Mouse (Mus musculus): ENCODE data around the gene Gm14401. TPM values are rescaled to one million over a fixed set of nuclear protein-coding genes. Genes with fewer than 3 reads are reported as not detected.
"Not testable (repeated sequence)": the region's sequence is repeated elsewhere in the genome, so short reads cannot be mapped to it uniquely, and the experiment has no call there.

The Gm14401 gene
- not detected in 2 replicates for polyA plus RNA-seq (2015; fragmentation: Nextera tagmentation; extraction: Ambion mirVana)

GRCm38 (mm10) chr2:177073432-177074423 is at the start of gene Gm14401:
TSS of gene Gm14401 (plus strand) at chr2:177074320.
- WGBS, result 71% methylated on average over 7 of the region's 7 CpGs
- ATAC-seq, result not testable (repeated sequence)

DNA sequence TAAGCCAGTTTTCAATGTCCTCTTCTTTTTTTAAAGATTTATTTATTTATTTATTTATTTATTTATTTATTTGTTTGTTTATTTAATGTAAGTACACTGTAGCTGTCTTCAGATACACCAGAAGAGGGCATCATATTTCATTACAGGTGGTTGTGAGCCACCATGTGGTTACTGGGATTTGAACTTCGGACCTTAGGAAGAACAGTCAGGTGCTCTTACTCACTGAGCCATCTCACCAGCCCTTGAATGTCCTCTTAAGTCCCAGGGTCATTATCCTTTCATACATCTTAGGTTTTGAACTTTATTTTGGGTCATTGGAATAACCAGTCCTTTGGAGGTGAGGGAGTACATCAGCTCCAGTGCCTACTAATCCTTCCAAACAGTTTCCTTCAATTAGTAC is 1.3 kb upstream of the Gm14401 start:
- H3K4me2 ChIP-seq (ENCODE audit: low read length); H3K9ac ChIP-seq (replicated peaks; ENCODE audit: low read depth, low read length); H3K4me3 ChIP-seq (replicated peaks; ENCODE audit: low read length); H3K27ac ChIP-seq (ENCODE audit: low read length); H3K9me3 ChIP-seq (ENCODE audit: control insufficient read depth, low read length); ATAC-seq; H3K4me1 ChIP-seq (replicated peaks; ENCODE audit: control insufficient read depth, insufficient read depth, low read length); H3K36me3 ChIP-seq (ENCODE audit: control insufficient read depth, insufficient read depth); H3K27me3 ChIP-seq (replicated peaks; ENCODE audit: control insufficient read depth, insufficient read depth, low read length): not testable (repeated sequence)
- 84% methylated on average over 1 of the region's 1 CpGs for WGBS

More at GRCm38 (mm10) chr2:177073432-177074423, at the start of gene Gm14401:
- H3K27ac ChIP-seq (ENCODE audit: low read length); H3K27me3 ChIP-seq (replicated peaks; ENCODE audit: control insufficient read depth, insufficient read depth, low read length); H3K4me2 ChIP-seq (ENCODE audit: low read length); H3K4me3 ChIP-seq (replicated peaks; ENCODE audit: low read length); H3K9me3 ChIP-seq (ENCODE audit: control insufficient read depth, low read length); H3K4me1 ChIP-seq (replicated peaks; ENCODE audit: control insufficient read depth, insufficient read depth, low read length); H3K9ac ChIP-seq (replicated peaks; ENCODE audit: low read depth, low read length); H3K36me3 ChIP-seq (ENCODE audit: control insufficient read depth, insufficient read depth): not testable (repeated sequence)

DNA sequence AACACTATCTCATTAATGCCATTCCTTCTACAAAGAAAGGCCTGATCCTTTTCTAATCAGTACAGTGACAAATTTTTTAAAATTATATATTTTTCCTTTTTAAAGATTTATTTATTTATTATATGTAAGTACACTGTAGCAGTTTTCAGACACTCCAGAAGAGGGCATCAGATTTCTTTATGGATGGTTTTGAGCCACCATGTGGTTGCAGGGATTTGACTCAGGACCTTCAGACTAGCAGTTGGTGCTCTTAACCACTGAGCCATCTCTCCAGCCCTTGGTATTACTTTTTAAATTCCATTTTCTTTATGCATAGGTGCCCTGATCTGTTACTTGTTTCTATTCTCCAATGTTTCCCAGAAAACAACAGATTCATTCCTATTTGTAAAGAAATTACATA is 895 bp downstream of the Gm14401 start:
- H3K9me3 ChIP-seq (ENCODE audit: control insufficient read depth, low read length); H3K27me3 ChIP-seq (replicated peaks; ENCODE audit: control insufficient read depth, insufficient read depth, low read length); H3K4me2 ChIP-seq (ENCODE audit: low read length); H3K4me1 ChIP-seq (replicated peaks; ENCODE audit: control insufficient read depth, insufficient read depth, low read length); H3K4me3 ChIP-seq (replicated peaks; ENCODE audit: low read length); ATAC-seq; H3K9ac ChIP-seq (replicated peaks; ENCODE audit: low read depth, low read length); H3K27ac ChIP-seq (ENCODE audit: low read length); H3K36me3 ChIP-seq (ENCODE audit: control insufficient read depth, insufficient read depth): not testable (repeated sequence)

- H3K9me3 ChIP-seq (ENCODE audit: control insufficient read depth, low read length); ATAC-seq; H3K27me3 ChIP-seq (replicated peaks; ENCODE audit: control insufficient read depth, insufficient read depth, low read length); H3K4me1 ChIP-seq (replicated peaks; ENCODE audit: control insufficient read depth, insufficient read depth, low read length); H3K27ac ChIP-seq (ENCODE audit: low read length); H3K4me2 ChIP-seq (ENCODE audit: low read length); H3K36me3 ChIP-seq (ENCODE audit: control insufficient read depth, insufficient read depth); H3K4me3 ChIP-seq (replicated peaks; ENCODE audit: low read length); H3K9ac ChIP-seq (replicated peaks; ENCODE audit: low read depth, low read length): not testable (repeated sequence)
- 76% methylated on average over 1 of the region's 1 CpGs for WGBS
Measured at GRCm38 (mm10) chr2:177079866-177080265, 5.7 kb downstream of the Gm14401 start.

- not testable (repeated sequence) for H3K36me3 ChIP-seq (ENCODE audit: control insufficient read depth, insufficient read depth); H3K4me3 ChIP-seq (replicated peaks; ENCODE audit: low read length); H3K4me1 ChIP-seq (replicated peaks; ENCODE audit: control insufficient read depth, insufficient read depth, low read length); H3K4me2 ChIP-seq (ENCODE audit: low read length); H3K9ac ChIP-seq (replicated peaks; ENCODE audit: low read depth, low read length); H3K27ac ChIP-seq (ENCODE audit: low read length); ATAC-seq; H3K27me3 ChIP-seq (replicated peaks; ENCODE audit: control insufficient read depth, insufficient read depth, low read length); H3K9me3 ChIP-seq (ENCODE audit: control insufficient read depth, low read length)
- 86% methylated on average over 5 of the region's 5 CpGs for WGBS
Measured at GRCm38 (mm10) chr2:177109086-177109485, 35.0 kb downstream of the Gm14401 start.

- not testable (repeated sequence) for ATAC-seq; H3K27me3 ChIP-seq (replicated peaks; ENCODE audit: control insufficient read depth, insufficient read depth, low read length); H3K4me2 ChIP-seq (ENCODE audit: low read length); H3K27ac ChIP-seq (ENCODE audit: low read length); H3K9ac ChIP-seq (replicated peaks; ENCODE audit: low read depth, low read length); H3K36me3 ChIP-seq (ENCODE audit: control insufficient read depth, insufficient read depth); H3K9me3 ChIP-seq (ENCODE audit: control insufficient read depth, low read length); H3K4me3 ChIP-seq (replicated peaks; ENCODE audit: low read length); H3K4me1 ChIP-seq (replicated peaks; ENCODE audit: control insufficient read depth, insufficient read depth, low read length)
- whole genome bisulfite sequencing, result 45% methylated on average over 1 of the region's 1 CpGs
Measured at GRCm38 (mm10) chr2:177129097-177129496, 55.0 kb downstream of the Gm14401 start.

Other genes with a start within 250 kb of the Gm14401 start
- not detected in 2 replicates for gene Gm14408, start 243.2 kb upstream of the Gm14401 start, polyA plus RNA-seq (2015; fragmentation: Nextera tagmentation; extraction: Ambion mirVana)
- 8.9 and 15.3 TPM in 2 replicates for gene Gm14296, start 146.5 kb upstream of the Gm14401 start, polyA plus RNA-seq (2015; fragmentation: Nextera tagmentation; extraction: Ambion mirVana)
- 5.4 and 9.3 TPM in 2 replicates for gene Gm14419, start 73.4 kb upstream of the Gm14401 start, polyA plus RNA-seq (2015; fragmentation: Nextera tagmentation; extraction: Ambion mirVana)
- 33.9 and 40.8 TPM in 2 replicates for gene Gm14410, start 132.1 kb downstream of the Gm14401 start, polyA plus RNA-seq (2015; fragmentation: Nextera tagmentation; extraction: Ambion mirVana)
- not detected in 2 replicates for gene Gm14409, start 192.7 kb downstream of the Gm14401 start, polyA plus RNA-seq (2015; fragmentation: Nextera tagmentation; extraction: Ambion mirVana)
- gene Gm14412, start 250.0 kb downstream of the Gm14401 start, polyA plus RNA-seq (2015; fragmentation: Nextera tagmentation; extraction: Ambion mirVana), result 0.26 and 0.35 TPM in 2 replicates